Mouse (Mus musculus) lung, adult 2 months (tissue): ENCODE measurements around the gene Ubqln3. TPM values are rescaled to one million over a fixed set of nuclear protein-coding genes. Genes with fewer than 3 reads are reported as not detected.

Source experiments
- DNase-seq: peaks from one replicate; pipeline ENCODE4 v3.0.0; 2022
- H3K4me1 ChIP-seq: fragments of 200-500 bp; 2 replicates; pipeline ENCODE4 v1.6.1; 2011; ENCODE audit warnings: low read length; ENCODE audit not compliant: control insufficient read depth, insufficient read depth
- H3K4me3 ChIP-seq: fragments of 200-500 bp; replicated peaks from 2 replicates; pipeline ENCODE3; 2011; ENCODE audit warnings: low read depth, mild to moderate bottlenecking, control low read depth, low read length; ENCODE audit errors: extremely low read depth
- CTCF ChIP-seq: fragments of 200-500 bp; IDR thresholded peaks from 2 replicates; pipeline ENCODE4 v1.5.1; 2011; ENCODE audit warnings: mild to moderate bottlenecking, low read length, control low read depth; ENCODE audit not compliant: insufficient read depth
- POLR2A ChIP-seq: fragments of 200-500 bp; IDR thresholded peaks from 2 replicates; pipeline ENCODE4 v1.6.1; 2011; ENCODE audit warnings: low read depth, mild to moderate bottlenecking, control low read depth, low read length, borderline replicate concordance; ENCODE audit errors: extremely low read depth
- WGBS: fragments of 180-500 bp; shearing (Covaris S2); methylation state at CpG from one replicate; pipeline ENCODE4 v1.1.7; 2018; 5-methylcytosine and 5-hydroxymethylcytosine counted together
- polyA plus RNA-seq: library from polyadenylated mRNA; depleted of rRNA; stranded (reverse); fragments of >200 nt; gene quantifications from 2 replicates; pipeline ENCODE4 v1.2.3, GENCODE M21; 2012; rRNA removed

Gene Ubqln3
- polyA plus RNA-seq, 1 experiment: not detected

- H3K4me1 ChIP-seq: no peaks in the 10 kb centered on the region
- no peak for DNase-seq
- no peak within 1 kb of the TSS for H3K4me3 ChIP-seq
- 92% methylated on average over 5 of the region's 5 CpGs for WGBS
- TF ChIP-seq POLR2A (no peak), CTCF (no peak)
These were observed 13.4 kb downstream of the Ubqln3 start, which contains the start of gene Ubqln5 for GRCm38 (mm10) chr7:104129726-104130125. Gene Ubqln5 (minus strand): TSS chr7:104129826.

GRCm38 (mm10) chr7:104104757-104104972 lies 38.4 kb downstream of the Ubqln3 start, which contains the start of gene Olfr646:
Gene Olfr646 (plus strand): TSS chr7:104104873.
- DNase-seq: no peak
- no peak within 1 kb of the TSS for H3K4me3 ChIP-seq
- H3K4me1 ChIP-seq: no peaks in the 10 kb centered on the region
- TF ChIP-seq POLR2A (no peak), CTCF (no peak)

GRCm38 (mm10) chr7:104103913-104104756 lies 38.9 kb downstream of the Ubqln3 start:
- WGBS: 61% methylated on average over 4 of the region's 4 CpGs
- TF ChIP-seq POLR2A (no peak), CTCF (no peak)
- H3K4me1 ChIP-seq: no peaks in the 10 kb centered on the region

More at GRCm38 (mm10) chr7:104103913-104104756, 38.9 kb downstream of the Ubqln3 start:
- no peak overlapping the region for H3K4me3 ChIP-seq
- no peak for DNase-seq

Other genes with a start within 250 kb of the Ubqln3 start
- gene Olfr64, start 248.8 kb downstream of the Ubqln3 start, polyA plus RNA-seq: not detected in 2 replicates
- not detected in 2 replicates for gene Olfr65, start 239.8 kb downstream of the Ubqln3 start, polyA plus RNA-seq
- not detected in 2 replicates for gene Olfr631, start 214.5 kb downstream of the Ubqln3 start, polyA plus RNA-seq
- not detected in 2 replicates for gene Olfr632, start 208.9 kb downstream of the Ubqln3 start, polyA plus RNA-seq
- not detected in 2 replicates for gene Olfr633, start 198.8 kb downstream of the Ubqln3 start, polyA plus RNA-seq
- not detected in 2 replicates for gene Olfr635, start 172.1 kb downstream of the Ubqln3 start, polyA plus RNA-seq
- not detected in 2 replicates for gene Olfr638, start 144.5 kb downstream of the Ubqln3 start, polyA plus RNA-seq
- not detected in 2 replicates for gene Olfr639, start 126.0 kb downstream of the Ubqln3 start, polyA plus RNA-seq
- not detected in 2 replicates for gene Olfr640, start 117.7 kb downstream of the Ubqln3 start, polyA plus RNA-seq
- not detected in 2 replicates for gene Olfr641, start 107.8 kb downstream of the Ubqln3 start, polyA plus RNA-seq
- not detected in 2 replicates for gene Olfr642, start 90.6 kb downstream of the Ubqln3 start, polyA plus RNA-seq
- not detected in 2 replicates for gene 4930516K23Rik, start 81.8 kb downstream of the Ubqln3 start, polyA plus RNA-seq
- not detected in 2 replicates for gene Olfr644, start 71.4 kb downstream of the Ubqln3 start, polyA plus RNA-seq
- gene Olfr645, start 57.8 kb downstream of the Ubqln3 start, polyA plus RNA-seq: not detected in 2 replicates
- not detected in 2 replicates for gene Olfr646, start 38.4 kb downstream of the Ubqln3 start, polyA plus RNA-seq
- gene Ubqln5, start 13.5 kb downstream of the Ubqln3 start, polyA plus RNA-seq: not detected in 2 replicates
- not detected in 2 replicates for gene Olfr643, start 5.9 kb downstream of the Ubqln3 start, polyA plus RNA-seq
- gene Ubqlnl, start 7.3 kb upstream of the Ubqln3 start, polyA plus RNA-seq: not detected in 2 replicates
- not detected in 2 replicates for gene Olfm5, start 21.6 kb upstream of the Ubqln3 start, polyA plus RNA-seq
- 0.04 TPM in 1 of 2 replicates, not detected in the other for gene Olfr648, start 40.1 kb upstream of the Ubqln3 start, polyA plus RNA-seq
- not detected in 2 replicates for gene Olfr649, start 52.7 kb upstream of the Ubqln3 start, polyA plus RNA-seq
- gene Trim6, start 75.5 kb upstream of the Ubqln3 start, polyA plus RNA-seq: 0.88 and 1.3 TPM in 2 replicates
- 5.7 and 15.2 TPM in 2 replicates for gene Trim34a, start 101.2 kb upstream of the Ubqln3 start, polyA plus RNA-seq
- 0.70 and 1.9 TPM in 2 replicates for gene Trim5, start 144.8 kb upstream of the Ubqln3 start, polyA plus RNA-seq
- 3.1 and 11.5 TPM in 2 replicates for gene Trim12a, start 172.2 kb upstream of the Ubqln3 start, polyA plus RNA-seq
- 0.26 and 3.4 TPM in 2 replicates for gene Trim34b, start 186.2 kb upstream of the Ubqln3 start, polyA plus RNA-seq
- gene Trim12c, start 210.1 kb upstream of the Ubqln3 start, polyA plus RNA-seq: 3.2 and 3.8 TPM in 2 replicates
- 0.45 and 1.1 TPM in 2 replicates for gene Trim30b, start 226.6 kb upstream of the Ubqln3 start, polyA plus RNA-seq